Mouse (Mus musculus) spleen, postnatal 10 days (tissue): ENCODE data around the gene Lclat1.
A peak's percentile ranks its signal among the peaks of the same experiment; 100 is the strongest.
"Not testable (repeated sequence)": the region's sequence is repeated elsewhere in the genome, so short reads cannot be mapped to it uniquely, and the experiment has no call there.

Experiments used
- DNase-seq, 2 experiments: peaks; one replicate each; pipeline ENCODE4 v3.0.0; 2021 to 2022; ENCODE audit warnings: low spot score in 2 of 2

Gene Lclat1

DNA sequence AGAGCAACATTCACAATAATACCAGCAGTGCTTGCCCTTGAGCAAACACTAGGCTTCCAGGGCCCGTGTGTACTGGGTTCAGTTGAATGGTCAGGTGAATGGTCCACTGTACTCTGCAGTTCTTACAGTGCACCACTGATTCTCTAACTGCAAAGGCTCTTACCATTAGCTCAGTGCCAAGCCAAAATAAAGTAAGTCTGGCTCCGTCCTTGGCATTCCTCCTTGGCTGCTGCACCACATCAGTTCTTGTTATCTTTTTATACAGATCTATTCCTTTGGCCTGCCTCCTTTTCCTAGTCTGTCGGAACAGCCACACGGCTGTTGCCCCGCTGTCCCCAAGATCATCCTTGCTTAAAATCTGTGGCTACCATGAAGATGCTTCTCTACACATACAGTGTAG, 130.7 kb downstream of the Lclat1 start:
- DNase-seq, result no peak

DNA sequence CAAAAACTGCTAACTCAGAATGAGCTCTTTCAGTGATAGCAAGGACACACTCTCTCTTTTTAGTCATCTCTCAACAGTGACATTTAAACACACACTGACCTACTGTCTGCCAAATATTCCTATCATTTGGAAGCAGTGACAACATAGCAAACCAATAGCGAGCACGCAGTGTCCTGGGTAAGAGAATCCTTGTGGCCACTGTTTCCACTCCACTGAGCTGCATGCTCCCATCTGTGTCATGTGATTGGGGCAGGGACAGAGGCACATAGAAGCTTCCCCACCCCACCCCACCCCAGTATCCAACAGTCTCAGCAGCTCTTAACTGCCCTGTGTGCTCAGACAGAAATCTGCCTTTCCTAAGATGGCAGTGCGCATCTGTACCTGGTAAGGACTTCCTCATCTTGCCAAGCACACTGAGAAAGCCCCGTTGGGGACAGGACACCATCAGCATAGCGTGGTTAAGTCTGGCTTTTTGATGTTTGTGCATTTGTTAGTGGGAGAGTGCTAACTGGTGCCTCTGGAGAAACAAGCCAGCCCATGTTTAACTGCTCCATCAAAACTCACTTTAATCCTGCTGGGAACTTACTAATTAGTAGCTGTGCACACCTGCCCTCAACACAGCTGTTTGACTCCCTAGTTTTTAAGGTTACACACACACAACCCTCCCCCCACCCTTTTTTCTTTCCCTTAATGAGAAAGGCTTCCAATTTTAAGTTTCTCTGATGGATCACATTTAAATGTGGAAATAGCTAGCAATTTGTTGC, 133.5 kb downstream of the Lclat1 start:
- no peak for DNase-seq

DNA sequence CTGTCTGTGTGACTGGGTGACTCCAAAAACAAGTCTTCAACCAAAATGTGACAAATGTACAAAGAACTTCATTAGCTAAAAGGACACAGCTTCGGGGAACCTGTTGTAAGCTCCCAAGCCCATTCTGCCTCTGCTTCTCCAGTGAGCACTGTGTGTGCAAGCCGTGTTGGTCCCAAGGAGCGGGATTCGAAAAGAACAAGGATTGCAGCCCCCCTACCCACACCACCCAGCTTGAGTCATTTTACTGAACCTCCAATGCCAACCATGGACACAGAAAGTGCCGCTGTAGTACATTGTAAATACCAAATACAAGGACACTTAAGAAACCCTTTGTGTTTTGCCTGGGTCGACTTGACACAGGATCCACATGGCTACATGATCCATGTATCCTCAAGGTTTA, 135.9 kb downstream of the Lclat1 start:
- no peak for DNase-seq

DNA sequence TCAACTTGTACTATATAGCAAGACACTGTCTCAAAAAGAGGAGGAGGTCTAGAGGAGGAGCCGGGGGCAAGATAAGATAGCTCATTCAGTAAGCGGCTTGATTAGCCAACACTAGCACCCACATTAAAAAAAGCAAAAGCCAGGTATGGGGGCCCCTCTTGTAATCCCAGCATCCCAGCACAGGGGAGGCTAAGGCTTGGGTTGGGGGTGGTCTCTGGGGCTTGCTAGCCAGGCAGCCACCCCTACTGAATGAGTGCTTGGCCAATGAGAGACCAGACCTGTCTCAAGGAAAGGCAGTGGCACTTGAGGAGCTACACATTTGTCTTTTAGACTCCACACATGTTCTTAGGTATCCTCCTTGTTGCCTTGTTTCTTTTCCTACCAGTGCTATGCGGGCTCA, 136.8 kb downstream of the Lclat1 start:
- no peak for DNase-seq

DNA sequence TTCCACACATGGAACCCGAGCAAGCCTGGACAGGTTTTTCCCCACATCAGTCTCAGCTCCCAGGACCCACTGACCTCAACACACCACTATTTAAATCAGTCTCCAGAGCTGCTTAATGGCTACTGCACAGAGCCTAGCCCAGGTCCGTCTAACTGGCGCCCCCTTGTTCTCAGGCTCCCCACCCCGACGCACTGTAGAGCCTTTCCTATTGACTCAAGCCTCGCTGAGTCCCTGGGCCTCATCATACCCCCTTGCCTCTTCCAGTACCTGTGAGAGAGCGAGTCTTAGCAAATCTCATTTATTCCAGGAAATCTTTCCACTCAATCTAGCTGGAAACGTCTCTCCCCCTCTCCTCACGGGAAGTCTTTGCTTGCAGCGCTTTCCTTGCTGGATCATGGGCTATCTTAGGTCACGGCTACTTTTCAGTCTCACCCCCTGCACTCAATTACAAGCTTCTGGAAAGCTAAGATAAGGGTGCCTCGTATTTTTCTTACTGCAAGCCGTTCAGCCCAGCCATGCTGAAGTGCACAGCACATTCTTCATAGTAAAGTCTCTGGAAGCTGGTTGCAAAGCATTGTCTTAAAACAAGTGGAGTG, 137.4 kb downstream of the Lclat1 start:
- DNase-seq, result no peak

DNA sequence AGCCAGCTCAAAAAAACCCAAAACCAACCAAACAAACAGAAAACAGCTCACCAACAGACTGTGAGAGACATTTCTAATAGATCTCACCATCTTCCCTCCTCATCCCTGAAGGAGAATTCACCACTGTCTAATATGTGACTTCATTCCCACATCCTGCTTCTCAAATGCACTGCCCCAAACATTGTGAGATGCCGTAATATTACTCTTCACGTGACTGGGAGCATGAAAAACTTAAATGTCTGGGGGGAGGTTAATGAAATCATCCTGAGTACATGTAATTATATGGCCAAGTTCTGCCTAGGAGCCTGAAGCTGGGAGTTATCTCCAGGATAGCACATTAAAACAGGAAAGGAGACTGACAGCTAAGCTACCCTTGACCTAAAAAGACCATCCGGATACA, 138.3 kb downstream of the Lclat1 start:
- no peak for DNase-seq

DNA sequence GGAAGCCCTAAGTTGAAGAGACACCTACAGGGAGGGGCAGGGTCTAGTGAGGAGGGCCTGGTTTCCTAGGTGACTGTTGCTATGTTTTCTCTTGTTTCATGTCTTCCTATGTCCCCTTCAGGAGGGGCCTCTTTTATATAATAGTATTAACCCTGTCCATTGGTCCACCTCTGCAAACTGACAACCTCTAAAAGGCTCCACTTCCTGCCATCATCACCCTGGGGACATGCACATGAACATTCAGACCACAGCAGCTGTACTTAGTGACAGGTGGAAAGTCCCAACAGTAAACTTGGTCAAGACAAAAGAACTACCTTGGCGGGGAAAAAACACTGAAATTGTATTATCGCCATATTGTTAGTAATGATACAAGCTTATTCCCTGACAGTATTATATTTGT, 139.1 kb downstream of the Lclat1 start:
- peak in 1 of 2 experiments; percentile 60 for DNase-seq

DNA sequence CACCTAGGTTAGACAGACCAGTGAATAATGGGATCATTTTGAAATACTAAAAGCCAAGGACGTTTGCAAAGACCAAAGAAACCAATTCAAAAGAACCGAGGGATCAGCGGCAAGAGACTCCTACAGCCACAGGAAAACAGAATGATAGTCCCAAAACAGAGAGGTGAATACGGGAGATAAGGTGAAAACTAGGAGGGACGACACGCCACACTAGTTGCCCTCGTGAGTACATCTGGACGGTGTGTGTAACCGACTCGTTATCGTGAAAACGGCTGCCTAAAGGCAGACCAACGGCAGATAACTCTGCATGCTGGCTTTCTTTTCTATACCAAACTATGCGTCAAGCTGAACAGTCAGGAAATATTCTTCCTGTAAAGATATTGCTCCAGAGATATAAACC, 140.0 kb downstream of the Lclat1 start:
- no peak for DNase-seq

DNA sequence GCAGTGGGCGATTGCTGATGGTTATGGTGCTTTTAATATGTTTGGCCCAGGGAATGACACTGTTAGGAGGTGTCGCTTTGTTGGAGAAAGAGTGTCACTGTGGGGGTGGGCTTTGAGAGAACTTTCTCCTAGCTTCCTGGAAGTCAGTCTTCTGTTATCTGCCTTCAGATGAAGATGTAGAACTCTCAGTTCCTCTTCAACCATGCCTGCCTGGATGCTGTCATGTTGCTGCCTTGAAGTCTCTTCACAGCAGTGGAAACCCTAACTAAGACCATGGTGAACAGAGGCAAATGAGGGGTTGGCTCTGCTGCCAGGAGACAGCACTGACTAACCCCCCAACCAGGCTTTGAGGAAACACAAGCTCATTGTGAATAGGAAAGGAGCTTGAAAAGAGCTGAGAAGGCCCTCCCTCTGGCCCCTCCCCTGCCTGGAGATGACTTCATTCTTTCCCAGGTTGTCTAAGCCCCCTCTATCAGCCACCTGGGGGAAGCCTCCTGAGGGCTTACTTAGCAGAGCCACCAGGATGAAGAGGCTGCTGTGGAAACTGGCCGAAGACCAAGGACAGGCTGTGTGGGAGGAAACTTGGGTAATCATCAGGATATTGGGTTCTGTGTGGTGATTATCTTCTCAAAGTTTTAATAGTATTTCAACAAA, 142.8 kb downstream of the Lclat1 start:
- no peak for DNase-seq

DNA sequence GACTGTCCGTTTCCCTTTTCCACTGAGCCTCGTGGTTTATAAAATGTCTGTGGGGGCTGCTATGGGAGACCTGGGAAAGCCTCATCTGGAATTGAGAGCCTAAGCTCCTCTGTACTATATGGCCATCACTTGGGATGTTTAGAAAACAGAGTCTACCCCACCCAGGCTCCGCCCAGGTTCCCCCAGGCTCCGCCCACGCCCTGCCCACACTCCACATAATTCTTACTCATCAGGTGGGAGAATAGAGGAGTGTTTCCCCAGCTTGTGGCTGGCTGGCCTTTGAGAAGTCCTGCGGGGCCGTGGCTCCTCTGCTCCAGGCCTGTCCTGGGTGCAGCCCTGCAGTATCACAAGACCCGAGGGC, 143.3 kb downstream of the Lclat1 start:
- peak in 1 of 2 experiments; percentile 62 for DNase-seq

DNA sequence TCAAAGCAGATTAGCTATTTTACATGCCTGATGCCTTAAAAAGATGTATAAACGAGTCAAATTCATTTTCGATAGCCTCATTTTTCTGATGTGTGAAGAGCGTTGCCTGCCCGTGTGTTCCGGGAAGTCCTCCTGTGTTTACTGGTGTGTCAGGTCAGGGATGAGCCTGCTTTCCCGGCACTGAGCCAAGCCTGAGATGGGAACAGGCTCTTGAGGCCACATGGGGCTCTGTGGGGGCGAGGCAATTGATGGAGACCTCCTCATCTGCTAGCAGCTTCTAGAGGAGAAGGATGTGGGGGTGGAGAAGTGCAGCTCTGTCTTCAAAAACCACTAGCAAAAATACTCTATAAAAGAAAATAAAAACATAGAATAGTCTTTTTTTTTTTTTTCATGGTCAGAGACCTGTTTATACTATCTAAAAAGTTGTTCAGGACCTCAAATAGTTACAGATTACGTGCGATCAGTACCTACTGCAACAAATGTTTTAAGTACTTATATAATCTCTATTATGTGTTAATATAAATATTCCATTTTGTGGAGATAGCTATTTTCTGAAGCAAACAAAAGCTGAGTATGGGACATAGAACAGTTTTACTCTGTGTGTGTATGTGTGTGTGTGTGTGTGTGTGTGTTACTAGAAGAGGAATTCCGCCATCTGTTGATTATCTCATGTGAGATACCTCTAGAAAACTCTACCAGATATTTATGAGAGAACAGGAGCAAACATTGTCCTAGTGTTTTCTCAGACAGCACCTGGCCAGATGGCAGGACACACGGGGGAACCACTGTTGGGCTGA, 144.2 kb downstream of the Lclat1 start:
- DNase-seq, result no peak

DNA sequence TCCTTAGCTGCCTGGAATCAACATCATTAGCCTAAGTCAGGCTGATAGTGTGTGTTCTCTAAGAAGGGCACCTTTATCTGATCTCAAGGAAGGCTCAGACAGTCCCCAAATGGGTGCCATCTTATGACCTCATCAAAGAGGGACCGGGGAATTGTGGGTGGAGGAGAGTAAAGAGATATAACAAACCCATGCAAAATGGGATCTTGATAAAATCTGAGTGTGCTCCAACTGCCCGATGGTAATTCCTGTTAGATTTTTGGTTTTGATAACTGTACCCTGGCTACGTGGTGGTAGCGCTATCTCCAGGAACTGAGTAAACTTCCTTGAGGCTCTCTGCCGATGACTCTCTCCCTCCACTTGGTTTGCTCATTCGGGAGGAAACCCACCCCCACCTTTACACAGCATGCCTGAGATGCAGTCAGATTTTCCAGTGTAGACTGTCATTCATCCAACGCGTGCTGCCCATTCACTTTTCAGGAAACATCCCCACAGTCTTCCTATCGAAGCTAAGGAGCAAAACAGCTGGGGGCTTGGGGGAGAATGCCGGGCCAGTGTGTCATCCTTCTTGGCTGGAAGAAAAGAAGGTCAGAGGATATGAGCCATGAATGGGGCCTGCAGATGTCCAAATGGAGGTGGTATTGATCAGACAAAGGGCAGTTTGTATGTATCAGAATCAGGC, 145.6 kb downstream of the Lclat1 start:
- DNase-seq, result no peak

DNA sequence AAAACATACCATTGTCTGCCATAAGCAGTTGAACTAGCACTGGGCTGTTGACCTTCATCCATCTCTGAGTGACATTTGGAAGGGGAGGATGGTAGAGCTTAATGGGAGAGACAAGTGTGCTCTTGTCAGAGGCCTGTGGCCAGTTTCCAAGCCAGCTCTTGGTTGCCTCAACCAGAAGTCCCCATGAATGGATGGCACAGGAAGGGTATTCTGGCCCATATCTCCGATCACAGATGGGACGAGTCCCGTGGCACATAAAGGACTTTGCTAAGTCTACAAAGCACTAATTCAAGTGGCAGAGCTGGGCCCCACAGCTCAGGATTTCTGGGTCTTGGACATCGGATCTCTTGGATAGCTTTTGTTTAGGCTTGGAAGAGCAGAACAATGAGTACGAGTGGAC, 148.0 kb downstream of the Lclat1 start:
- DNase-seq, result no peak

DNA sequence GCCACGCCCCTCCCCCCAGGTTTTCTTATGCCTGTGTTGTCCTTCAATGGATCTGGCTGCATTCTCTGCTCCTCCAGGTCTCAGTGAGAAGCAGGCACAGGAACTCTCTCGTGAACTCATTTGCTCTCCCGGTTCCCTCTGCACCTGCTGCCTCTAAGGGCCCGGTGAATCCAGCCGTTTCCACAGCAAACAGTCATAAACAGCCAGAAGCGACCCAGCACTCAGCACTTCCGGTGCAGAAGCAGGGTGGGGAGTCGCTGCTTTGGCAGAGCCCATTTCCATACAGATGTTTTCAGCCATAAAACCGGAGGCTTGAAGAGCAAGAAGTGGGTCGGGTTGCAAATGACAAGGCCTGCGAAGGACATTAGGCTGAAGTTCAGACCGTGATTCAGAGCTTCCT, 150.8 kb downstream of the Lclat1 start:
- peak in 1 of 2 experiments; percentile 37 for DNase-seq

DNA sequence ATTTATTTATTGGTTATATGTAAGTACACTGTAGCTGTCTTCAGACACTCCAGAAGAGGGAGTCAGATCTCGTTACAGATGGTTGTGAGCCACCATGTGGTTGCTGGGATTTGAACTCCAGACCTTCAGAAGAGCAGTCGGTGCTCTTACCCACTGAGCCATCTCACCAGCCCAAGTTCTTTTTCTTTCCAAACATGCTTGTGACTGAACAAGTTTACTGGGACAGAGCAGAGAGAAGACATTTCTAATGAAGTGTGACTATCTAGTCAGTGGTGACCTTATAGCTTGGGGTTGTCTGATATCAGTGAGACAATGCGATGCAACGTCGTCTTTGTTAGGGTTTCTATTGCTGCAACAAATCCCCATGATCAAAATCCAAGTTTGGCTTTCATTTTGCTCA, 151.5 kb downstream of the Lclat1 start:
- DNase-seq, result not testable (repeated sequence)

DNA sequence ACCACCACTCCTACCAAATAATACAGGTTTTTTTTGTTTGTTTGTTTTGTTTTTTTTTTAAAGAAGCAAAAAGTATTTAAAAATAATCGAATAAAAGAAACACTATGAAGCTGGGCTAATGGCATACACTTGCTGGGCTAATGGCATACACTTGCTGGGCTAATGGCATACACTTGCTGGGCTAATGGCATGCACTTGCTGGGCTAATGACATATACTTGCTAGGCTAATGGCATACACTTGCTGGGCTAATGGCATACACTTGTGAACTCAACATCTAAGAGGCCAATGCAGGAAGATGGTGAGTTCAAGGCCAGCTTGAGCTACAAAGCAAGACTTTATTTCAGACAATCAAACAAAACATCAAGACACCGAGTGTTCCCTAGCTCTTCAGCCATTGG, 154.8 kb downstream of the Lclat1 start:
- no peak for DNase-seq

DNA sequence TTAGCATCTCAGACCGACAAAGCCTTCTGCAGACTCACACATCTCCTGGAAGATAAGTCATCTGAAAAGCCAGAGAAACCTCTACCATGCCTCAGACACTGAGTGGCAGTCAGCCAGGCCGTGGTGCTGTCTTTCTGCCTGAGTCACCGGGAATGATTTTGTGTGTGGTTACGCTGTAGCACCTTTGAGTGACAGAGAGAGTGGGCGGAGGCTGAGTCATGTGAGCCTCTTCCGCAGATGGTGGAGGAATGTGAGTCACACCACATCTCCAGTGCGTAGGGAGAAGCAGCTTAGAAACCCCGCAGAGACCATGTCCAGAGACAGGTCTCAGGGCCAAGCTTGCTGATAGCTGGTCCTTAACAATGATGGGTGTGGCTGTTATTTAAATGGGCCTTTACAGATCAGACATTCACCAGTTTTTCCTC, 155.3 kb downstream of the Lclat1 start:
- DNase-seq, result peak in 1 of 2 experiments; percentile 34

DNA sequence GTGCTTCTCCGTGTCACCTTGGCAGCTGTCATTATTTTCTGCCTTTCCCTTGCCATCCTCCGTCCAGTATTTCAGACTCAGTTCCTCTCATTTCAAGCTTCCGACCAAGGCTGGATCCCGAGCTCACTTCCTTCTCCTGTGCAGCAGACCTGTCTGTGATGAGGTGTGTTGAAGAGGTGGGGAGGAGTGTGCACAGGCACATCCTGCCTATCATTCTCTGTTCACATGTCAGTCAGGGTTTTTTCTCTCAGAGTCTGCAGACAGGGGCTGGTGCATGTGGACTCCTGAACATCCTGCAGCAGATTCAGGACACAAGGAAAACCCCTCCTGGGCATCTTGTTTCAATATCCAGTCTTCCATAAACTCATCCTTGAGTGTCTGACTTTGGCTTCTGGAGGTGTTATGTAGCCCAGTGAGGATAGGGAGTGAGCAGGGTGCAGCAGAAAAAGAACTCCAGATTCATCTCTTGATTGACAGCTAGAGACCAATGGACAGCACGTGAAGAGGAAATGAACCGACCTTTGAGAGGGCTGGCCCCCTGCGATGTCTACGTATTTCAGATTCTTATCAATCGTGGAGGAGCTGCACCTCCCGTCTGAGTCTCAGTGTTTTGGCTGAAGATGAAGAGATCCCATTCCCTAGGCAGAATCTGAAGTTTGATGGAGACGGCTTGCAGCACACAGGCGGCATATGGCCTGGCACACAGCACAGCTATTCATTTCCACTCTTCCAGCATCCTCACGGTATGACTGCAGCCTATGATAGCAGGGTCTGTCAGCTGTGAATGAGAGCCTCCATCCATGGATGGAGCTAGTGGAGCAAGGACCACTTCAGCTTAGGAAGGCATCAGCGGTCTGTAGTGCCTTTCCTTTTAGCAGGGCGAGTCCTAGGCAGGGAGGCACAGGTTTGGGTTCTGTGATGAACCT, 163.3 kb downstream of the Lclat1 start:
- DNase-seq, result no peak

DNA sequence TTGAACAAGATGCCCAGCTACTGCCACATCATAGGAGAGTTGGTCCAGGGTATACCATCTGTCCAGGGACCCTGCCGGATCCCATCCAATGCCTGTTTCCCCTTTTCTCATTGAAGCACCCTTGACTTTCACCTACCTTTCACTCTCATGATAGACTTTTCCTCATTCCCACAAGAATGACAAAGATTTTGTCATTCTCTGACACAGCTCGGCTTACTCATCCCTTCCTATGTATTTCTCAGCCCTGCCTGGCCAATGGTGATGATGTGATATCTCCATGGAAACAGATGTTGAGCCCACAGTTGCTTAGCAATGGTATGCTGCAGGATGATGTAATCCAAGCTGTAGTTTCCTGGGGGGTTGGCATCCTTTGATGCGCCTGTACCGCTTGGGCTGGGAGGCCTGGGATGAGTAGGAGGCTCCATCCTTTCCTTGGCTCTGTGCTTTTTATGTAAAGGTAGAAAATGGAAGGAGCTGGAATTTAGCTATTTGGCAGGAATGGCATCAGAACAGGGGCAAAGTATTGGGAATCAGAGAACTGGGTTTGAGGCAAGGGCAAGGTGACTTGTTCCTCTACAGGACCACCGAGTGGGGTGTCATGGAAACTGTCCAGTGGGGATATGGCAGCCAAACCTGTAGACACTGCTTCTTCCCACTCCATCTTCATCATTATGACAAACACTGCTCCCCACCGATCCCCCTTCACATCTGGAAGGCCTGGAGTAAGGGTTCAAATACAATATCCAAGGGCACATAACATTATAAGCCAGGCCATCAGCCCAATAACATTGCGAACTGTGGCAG, 164.2 kb downstream of the Lclat1 start:
- DNase-seq, result no peak

DNA sequence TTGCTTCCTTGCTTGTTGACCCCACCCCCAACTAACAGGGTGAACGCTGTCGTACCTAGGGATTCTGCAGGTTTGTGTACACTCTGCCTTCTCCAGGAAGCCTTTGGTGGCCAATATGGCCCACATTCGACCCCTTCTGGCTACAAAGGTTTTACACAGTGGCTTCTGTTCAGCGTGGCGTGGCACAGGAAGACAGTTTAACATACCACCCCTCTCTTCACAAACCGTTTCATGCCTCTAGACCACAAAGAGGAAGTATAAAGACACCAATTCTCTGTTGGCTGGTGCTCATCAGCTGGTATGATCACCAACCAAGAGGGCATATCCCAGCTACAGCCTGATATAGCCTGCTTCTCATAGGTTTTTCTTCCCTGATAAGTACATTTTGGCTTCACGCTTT, 166.0 kb downstream of the Lclat1 start:
- peak in 1 of 2 experiments; percentile 53 for DNase-seq
